Mouse (Mus musculus) layer of hippocampus, adult 11-12 months (tissue): ENCODE results near the gene Kit.

Experiments used
- DNase-seq: peaks from one replicate; pipeline ENCODE4 v3.0.0; 2022; ENCODE audit warnings: low spot score

The Kit gene

DNA sequence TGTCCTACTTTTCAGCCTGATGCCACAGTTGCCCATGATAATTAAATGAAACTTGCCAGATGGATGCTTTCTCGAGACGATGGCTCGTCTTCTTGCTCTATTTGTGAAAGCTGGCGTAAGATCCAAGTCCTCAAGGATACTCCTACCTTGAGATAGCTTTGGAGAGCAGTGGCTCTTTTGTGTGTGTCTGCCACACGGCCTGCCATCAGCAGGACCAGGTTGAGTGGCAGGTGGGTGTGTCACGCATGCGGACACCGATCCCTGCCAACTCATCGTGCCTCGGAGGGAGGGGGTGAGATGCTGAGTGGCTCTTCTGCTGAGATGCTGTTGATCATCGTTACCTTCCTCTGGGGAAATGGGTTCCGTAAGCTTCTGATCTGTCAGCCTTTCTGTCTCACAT, 60.7 kb downstream of the Kit start:
- DNase-seq, result peak; percentile 19

DNA sequence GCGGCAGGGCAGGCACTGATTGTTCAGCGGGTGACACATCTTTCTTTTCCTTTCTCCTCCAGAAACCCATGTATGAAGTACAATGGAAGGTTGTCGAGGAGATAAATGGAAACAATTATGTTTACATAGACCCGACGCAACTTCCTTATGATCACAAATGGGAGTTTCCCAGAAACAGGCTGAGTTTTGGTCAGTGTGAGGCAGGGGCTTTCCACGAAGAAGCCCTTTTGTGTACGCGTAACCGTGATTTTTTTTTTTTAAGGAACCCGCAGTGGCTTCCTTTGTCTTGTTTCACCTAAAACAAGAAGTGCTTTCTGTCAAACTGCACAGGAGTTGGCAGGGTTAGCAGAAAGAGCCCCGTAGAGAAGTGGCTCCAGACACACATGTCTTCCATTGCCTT, 65.9 kb downstream of the Kit start:
- DNase-seq, result no peak

DNA sequence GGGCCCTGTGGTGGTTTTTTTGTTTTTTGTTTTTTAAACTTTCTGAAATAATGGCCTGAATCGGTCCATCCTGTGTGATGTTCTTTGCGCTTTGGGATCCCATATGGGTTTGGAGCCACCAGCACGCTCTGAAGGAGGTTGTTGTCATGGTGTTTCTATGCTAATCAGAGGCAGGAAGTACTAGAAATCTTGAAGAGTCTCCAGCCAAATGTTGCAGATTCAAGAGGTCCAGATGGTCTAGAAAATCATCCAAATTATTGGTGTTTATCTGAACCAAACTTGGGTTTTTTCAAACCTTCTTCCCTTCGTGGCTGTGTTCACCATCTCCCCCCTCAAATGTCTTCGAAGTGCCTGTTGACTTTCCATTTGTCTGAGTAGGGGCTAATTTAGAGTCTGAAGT, 72.3 kb downstream of the Kit start:
- peak; percentile 50 for DNase-seq

DNA sequence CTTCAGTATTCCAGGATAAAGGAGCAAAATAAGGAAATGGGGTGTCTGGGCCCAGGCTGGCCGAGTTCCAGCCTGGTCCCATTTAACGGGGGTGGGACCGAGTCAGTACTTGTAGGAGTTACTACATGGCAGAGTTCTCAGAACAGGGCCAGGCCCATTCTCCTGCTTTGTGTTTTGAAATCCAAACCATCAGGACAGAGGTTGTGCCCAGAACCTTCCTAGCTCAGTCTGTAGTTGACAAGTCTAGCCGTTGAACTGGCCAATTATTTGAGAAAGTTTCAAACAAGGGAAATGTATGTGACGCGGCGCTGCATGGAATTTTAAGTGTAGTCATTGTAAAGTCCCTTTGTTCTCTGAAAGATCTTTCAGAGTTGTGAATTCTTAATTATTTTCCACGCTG, 75.8 kb downstream of the Kit start:
- DNase-seq, result no peak

DNA sequence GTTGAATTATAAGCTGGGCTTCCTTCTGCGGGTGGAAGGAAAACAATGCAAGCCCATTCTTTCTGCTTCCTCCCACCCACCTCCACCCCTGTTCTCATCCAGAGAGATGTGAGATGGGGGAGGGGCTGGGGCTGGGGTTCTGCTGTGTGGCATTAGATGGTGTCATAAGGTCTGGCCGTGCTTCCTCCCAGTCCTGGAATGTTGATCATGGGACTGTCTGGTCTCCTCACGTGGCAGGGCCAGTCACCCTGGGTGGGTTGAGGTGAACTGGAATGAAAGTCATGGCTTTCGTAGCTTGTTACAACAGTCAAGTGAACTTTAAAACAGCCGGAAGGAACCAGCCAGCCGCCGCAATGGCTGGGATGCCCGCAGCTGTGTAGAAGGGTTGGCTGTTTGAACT, 78.7 kb downstream of the Kit start:
- DNase-seq, result no peak

DNA sequence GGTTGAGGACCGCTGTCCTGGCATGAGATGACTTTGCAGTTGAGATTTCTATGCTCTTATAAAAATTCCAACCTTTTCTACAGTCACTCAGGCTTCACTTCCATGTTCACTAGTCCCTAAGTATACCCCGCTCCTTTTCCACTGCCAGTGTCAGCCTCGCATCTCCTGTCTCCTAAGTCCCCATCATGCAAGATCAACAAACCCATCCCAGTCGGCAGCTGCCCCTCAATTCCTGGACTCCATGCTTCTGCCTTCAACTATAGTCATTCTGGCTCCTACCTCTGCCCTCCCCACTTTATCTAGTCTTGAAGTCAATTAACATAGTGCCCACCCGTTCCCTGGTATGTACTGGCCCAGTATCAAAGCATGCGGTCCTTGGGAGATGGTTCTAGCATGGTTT, 83.9 kb downstream of the Kit start:
- no peak for DNase-seq

DNA sequence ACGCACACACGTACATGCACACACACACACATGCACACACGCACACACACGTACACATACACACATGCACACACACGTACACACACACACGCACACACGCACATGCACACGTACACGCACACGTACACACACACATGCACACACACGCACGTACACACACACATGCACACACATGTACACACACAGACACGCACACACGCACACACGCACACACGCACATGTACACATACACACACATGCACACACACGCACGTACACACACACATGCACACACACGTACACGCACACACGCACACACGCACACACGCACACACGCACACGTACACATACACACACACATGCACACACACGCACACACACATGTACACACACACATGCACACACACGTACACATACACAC, 85.6 kb downstream of the Kit start:
- DNase-seq, result no peak

DNA sequence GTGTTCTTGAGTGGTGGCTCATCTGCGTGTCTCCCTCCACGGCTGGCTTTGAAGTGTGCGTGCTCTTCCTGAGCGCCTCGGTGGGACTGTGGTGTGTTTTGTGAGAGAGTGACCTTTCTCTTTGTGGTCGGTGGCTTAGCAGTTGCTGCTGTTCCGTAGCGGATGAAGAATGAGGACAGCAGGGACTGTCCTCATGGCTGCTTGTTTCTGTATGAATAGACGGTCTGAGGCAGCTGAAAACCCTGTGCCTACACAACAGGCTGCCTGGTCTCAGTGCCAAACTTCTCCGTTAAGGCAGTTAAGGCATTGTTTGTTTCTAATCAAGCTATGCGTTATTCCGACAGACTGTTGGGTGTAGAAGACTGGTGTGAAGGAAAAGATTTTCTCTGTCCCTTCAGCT, 87.8 kb downstream of the Kit start:
- no peak for DNase-seq

DNA sequence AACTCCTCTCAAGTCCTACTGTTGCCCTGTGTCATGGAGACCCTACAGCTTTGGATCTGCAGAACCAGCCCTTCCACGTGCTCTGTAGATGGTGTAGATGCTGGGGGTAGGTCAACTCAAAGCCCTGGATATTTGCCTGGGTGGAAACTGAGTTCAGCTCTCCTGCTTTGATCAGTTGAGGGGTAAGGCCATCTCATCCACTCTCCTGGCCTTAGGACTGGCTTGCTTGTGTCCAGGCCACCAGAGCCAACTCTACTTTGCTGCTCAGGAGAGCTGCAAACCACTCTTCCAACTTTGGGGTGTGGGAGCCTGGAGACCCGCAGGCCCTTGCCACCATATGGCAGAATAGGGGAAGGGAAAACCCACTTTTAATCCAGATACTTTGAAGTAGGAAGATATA, 89.1 kb downstream of the Kit start:
- DNase-seq, result no peak

DNA sequence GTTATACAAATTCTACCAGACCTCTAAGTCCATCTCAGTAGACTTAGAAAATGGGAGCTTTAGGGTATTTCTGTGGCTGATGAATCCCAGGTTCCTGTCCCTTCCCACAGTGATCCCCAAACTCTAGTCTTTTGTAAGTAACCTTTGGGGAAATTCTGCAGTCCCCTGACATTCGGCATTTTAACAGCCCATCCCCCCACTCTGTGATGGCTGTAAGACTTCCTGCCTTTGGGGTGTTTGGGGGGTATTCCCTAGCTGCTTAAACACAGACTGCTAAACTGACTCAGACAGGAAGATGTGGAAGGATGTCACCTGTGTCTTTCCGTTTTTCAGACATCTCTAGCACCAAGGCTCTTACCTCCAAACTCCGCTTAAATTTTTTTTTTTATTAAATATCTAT, 92.4 kb downstream of the Kit start:
- no peak for DNase-seq

DNA sequence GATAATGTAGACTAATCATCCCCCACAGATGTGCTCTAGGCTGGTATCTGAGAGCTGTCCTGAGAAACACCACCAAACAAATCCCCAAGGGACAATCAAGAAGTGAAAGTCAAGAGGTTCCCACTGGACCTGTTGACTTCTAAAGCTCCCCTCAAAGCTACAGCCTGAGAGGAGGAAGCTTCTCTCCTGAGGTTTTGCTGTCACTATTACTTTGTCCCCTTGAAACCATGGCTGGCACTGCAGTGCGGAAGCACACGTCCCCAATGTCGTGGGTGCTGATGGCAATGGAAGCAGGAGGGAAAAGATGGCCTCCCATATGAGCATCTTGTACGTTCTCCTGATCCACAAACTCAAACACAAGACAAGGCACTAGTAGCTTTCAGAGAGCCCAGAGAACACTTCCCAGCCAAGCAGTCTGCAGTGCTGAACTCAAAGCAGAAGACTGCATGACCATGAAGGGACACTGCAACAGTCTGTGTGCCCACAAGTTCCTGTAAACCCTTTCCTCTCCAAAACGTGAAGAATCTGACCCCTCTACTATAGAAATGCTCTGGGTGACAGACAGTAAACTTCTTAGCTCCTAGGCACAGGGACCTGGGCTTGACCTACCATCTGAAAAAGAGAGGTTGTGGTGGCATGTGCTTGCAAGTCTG, 96.5 kb downstream of the Kit start:
- no peak for DNase-seq

DNA sequence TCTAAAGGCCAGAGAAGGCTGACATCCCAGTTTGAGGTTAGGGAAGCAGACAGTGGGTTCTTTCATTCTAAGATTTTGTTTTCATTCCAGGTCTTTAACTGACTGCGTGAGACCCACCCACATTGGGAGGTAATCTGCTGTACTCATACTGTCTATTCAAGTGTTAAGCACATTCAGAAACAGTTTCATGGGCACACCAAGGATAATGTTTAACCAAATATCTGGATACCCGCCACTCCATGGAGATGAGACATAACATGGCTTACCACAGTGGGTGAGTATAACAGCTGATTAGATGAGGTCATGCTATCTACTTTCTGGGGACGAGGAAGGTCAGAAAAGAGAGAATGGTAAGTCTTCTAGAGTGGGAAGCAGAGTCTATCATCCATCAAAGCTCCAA, 101.3 kb downstream of the Kit start:
- no peak for DNase-seq

DNA sequence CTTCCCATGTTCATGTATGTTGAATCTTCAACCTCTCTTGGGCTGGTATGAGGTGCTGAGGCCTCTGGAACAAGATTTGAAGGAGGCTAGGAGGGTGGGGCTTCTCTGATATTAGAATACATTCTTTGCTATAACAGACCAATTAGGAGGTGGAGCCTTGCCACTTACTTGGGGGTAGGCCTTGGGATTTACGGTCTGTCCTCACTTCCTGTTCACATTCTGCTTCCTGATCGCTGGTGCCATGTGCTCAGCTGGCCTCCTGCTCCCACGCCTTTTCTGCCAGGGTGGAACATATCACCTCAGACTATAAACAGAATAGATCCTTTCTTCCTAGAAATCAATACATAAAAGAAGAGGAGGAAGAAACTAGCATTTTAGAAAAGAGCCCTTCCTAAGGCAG, 105.2 kb downstream of the Kit start:
- no peak for DNase-seq

DNA sequence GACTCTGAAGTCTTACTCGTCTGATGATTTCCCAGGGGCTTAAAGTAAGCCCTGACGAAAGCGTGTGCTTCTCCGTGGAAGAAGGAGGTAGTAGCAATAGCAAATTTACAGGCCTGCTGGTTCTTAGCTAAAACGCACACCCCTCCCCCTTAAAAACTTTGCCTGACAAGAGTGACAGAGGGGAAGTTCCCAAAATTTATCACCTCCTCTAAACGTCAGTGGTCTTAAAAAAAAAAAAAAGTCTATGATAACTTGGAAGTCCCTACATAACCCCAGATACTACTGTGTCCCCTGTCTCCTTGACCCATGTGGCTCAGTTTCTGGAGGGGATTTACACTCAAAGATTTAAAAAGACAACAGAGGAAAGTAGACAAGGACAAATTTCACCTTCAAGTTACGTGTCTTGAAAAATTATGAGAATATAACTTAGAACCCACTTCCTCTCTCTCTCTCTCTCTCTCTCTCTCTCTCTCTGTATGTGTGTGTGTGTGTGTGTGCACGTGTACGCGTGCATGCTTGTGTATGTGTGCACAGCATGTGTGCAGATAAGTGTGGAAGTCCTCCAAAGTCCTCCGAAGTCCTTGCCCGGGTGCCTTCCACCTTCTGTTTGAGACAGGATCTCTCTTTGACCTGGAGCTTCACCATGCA, 120.6 kb downstream of the Kit start:
- no peak for DNase-seq

DNA sequence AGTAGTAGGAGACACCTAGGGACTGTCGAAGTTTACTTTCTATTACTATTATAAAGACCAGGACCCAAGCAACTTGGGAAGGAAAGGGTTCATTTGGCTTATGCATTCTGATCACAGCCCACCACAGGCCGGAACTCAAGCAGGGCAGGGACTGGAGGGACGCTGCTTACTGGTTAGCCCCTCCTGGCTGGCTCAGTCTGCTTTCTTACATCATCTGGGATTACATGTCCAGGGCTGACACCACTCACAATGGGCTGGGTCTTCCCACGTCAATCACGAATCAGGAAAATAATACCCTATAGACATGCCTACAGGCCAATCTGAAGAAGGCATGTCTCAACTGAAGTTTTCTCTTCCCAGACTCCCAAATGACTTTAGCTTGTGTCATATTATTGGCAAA, 122.2 kb downstream of the Kit start:
- DNase-seq, result no peak

DNA sequence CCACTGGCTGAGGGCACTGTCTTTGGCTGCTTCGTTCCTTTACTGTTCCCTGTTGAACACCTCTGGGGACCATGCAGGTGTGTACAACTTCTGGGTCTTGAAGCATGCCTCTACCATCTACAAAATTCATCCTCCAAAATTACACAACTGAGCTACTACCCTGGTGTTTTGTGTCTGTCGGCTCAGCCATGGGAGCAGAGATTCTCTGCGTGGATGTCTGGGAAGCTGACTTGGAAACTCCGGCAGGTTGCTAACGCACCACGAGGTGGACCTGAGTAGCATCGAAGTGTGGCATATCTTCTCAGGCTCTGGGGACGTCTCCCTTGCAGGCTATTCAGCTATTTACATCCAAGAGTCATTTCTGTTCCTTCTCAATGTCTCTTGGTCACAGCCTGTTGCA, 123.8 kb downstream of the Kit start:
- no peak for DNase-seq

DNA sequence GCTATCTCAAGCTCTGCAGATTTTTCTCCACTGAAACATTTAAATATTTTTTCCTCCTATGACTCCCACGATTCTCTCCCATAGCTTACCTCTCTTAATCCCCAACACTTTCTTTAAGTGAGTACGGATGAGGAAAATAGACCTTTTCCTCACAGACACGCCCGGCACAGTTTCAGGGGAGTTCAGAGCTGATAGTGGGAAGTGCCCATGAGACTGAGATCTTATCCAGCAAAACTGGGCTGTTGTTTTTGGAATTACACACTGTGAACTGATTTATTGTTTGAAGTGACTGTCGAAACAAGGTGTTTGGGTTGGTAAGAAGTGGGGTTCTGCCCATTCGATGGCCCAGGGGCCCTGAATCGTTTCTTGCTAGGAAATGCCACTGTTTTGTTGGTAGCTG, 124.4 kb downstream of the Kit start:
- no peak for DNase-seq

DNA sequence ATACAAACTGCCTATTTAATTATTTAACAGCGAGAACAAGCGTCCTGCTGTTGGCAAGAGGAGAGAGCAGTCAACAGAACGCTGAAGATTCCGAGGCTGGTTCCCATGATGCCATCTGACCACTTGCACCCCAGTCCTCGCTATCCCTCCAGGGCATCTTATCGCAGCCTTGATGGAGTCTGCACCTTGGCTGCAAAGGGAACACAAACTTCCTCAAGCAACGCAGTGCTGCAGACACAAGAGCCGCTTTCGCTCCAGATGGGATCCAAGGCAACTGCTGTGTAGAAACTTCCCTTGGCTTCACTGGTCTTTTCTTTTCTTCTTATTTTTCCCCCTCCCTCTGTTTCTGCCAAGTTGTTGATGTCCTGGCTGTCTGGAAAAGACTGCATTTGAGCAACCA, 124.8 kb downstream of the Kit start:
- DNase-seq, result no peak

DNA sequence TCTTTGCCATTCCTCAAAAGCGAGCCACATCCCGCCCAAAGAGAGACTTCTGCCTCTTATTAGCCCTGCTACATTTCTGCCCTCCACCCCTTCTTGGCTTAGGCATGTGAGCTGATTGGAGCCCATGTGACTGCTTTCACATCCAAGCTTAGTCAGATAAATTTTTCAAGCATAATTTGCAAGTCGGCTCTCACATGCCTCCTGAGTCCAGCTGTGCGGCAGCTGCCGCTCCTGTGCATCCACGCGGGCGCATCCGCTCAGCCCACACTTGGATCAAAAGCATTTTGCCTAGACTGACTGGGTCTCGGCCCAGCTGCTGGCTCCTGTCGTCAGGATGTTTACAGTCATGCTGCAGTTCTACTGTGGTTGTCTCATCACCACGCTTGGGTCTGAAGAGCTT, 126.9 kb downstream of the Kit start:
- no peak for DNase-seq

DNA sequence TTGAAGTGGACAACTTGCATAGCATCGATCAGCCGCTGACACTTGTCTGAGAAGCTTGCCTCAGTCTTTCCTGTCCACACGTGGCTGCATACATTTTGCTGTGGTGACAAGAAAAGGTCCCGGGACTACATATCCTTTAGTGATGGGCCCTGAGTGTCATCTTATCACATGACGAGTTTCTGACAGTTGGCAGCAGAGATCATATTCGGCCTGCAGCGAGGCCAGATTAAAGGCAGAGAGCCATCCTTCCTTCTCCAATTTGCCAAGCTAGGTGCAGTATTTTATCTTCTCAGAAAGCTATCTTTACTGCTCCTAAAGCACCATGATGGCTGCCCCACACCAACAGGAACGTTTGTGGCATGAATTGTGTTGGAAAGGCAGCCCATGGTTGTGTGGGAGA, 127.4 kb downstream of the Kit start:
- DNase-seq, result no peak

DNA sequence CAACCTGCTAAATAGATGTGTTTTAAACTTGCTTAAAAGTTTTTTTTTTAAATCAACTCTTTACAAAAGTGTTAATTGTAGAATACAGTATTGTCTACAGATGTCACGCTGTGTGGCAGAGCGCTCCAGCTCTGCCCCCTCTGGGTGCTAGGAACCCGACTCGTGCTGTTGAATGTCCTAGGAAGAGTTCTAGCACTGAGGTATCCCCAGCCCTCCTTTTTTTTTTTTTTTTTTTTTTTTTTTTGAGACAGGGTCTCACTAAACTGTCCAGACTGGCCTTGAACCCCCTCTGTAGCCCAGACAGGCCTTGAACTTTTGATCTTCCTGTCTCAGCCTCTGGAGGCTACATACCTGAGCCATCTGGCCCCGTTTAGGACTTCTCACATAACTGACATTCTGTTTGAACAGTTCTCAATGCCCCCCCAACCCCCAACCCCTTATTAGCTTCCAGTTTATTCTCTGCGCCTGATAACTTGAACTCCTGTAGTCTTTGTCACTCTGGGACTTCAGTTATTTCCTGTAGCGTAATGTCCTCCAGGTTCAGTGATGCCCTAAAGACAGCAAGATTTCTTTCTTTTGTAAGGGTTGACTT, 130.0 kb downstream of the Kit start:
- DNase-seq, result no peak

DNA sequence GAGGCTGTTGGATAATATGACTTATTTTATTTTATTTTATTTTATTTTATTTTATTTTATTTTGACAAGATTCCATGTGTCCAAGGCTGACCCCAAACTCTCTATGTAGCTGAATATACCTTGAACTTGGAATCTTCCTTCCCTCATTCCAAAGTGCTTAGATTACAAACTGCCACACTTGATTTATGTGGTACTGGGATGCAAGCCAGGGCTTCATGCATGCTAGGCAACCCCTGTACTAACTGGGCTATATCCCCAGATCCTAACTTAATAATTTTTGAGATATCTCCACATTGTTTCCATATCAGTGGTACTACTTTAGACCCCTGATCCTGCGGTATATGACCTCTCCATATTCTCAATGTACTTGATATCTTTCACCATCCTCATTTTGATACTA, 130.7 kb downstream of the Kit start:
- DNase-seq, result no peak
